Mouse (Mus musculus) cerebellum, adult 2 months (tissue): ENCODE results near the gene Olfr1006. TPM values are rescaled to one million over a fixed set of nuclear protein-coding genes. Genes with fewer than 3 reads are reported as not detected.
A peak's percentile ranks its signal among the peaks of the same experiment; 100 is the strongest.
"Not testable (repeated sequence)": the region's sequence is repeated elsewhere in the genome, so short reads cannot be mapped to it uniquely, and the experiment has no call there.

ENCODE experiments used
- DNase-seq, 2 experiments: peaks; one replicate each; pipeline ENCODE4 v3.0.0; 2021
- H3K27ac ChIP-seq: fragments of 200-500 bp; 2 replicates; pipeline ENCODE4 v1.5.1; 2012; ENCODE audit warnings: low read length, control low read depth, inconsistent platforms; ENCODE audit not compliant: insufficient read depth
- H3K27me3 ChIP-seq: fragments of 200-500 bp; 2 replicates; pipeline ENCODE4 v1.6.1; 2012; ENCODE audit warnings: inconsistent platforms, mild to moderate bottlenecking, low read length, moderate library complexity; ENCODE audit not compliant: control insufficient read depth, insufficient read depth
- H3K4me1 ChIP-seq: fragments of 200-500 bp; 2 replicates; pipeline ENCODE4 v1.6.1; 2011; ENCODE audit warnings: low read length; ENCODE audit not compliant: control insufficient read depth, insufficient read depth
- H3K4me3 ChIP-seq: fragments of 200-500 bp; replicated peaks from 2 replicates; pipeline ENCODE3; 2011; ENCODE audit warnings: mild to moderate bottlenecking, low read depth, low read length, control low read depth; ENCODE audit not compliant: insufficient read depth
- CTCF ChIP-seq: fragments of 200-500 bp; IDR thresholded peaks from 2 replicates; pipeline ENCODE4 v1.5.1; 2011; ENCODE audit warnings: low read depth, mild to moderate bottlenecking, control low read depth, low read length, moderate library complexity, borderline replicate concordance; ENCODE audit not compliant: insufficient read depth
- POLR2A ChIP-seq: fragments of 200-500 bp; IDR thresholded peaks from 2 replicates; pipeline ENCODE4 v1.6.1; 2011; ENCODE audit warnings: low read length, control low read depth, borderline replicate concordance; ENCODE audit not compliant: insufficient read depth
- WGBS: fragments of 180-500 bp; shearing (Covaris S2); methylation state at CpG from one replicate; pipeline ENCODE4 v1.1.7; 2018; 5-methylcytosine and 5-hydroxymethylcytosine counted together
- polyA plus RNA-seq: library from polyadenylated mRNA; depleted of rRNA; stranded (reverse); fragments of >200 nt; gene quantifications from 2 replicates; pipeline ENCODE4 v1.2.3, GENCODE M21; 2012; rRNA removed

The Olfr1006 gene
- not detected in 2 replicates for polyA plus RNA-seq

- TF ChIP-seq POLR2A (no peak), CTCF (no peak)
- Histone ChIP-seq H3K4me3 (no peak within 1 kb of the TSS), H3K27me3 (no peaks in the 10 kb centered on the region), H3K27ac (no peak within 1 kb of the TSS), H3K4me1 (no peaks in the 10 kb centered on the region)
- DNase-seq = no peak
These were observed at the start of gene Olfr1006 for GRCm38 (mm10) chr2:85678667-85679066. Gene Olfr1006, minus strand, starts transcription at chr2:85678767.

GRCm38 (mm10) chr2:85725793-85726192 is 47.2 kb upstream of the Olfr1006 start:
- TF ChIP-seq CTCF (no peak), POLR2A (no peak)
- Histone ChIP-seq H3K27ac (no peak overlapping the region), H3K27me3 (no peaks in the 10 kb centered on the region), H3K4me1 (no peaks in the 10 kb centered on the region), H3K4me3 (no peak overlapping the region)
- peak in 1 of 2 experiments; percentile 1 for DNase-seq
- 10% methylated on average over 3 of the region's 3 CpGs for WGBS

- no peak for TF ChIP-seq POLR2A
- no peak for TF ChIP-seq CTCF
- 81% methylated on average over 1 of the region's 1 CpGs for WGBS
- H3K27ac ChIP-seq = no peak within 1 kb of the TSS
- no peaks in the 10 kb centered on the region for H3K4me1 ChIP-seq
- H3K27me3 ChIP-seq = no peaks in the 10 kb centered on the region
- no peak for DNase-seq
- no peak within 1 kb of the TSS for H3K4me3 ChIP-seq
These were observed 36.6 kb upstream of the Olfr1006 start, which contains the start of gene Olfr1009 for GRCm38 (mm10) chr2:85715119-85715518. Gene Olfr1009, plus strand, starts transcription at chr2:85715419.

DNA sequence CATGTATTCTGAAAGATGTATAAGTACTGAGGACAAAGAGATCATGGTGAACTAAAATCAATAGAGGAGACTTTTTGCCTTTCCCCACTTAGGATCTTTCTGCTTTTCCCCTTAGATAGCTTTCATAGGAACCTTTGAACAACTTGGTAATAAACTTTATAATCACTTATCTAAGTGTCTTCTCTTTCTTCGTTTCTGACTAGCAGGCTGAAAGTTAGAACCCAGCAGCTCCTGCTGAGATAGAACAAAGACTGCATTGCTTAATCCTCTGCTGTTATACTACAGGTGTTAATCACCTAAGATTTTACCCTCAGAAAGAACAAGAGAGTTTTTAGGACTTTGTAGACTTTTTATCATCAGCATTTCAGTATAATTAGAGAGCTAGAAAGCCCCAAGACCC is 32.6 kb upstream of the Olfr1006 start:
- no peak for TF ChIP-seq POLR2A
- TF ChIP-seq CTCF = no peak
- Histone ChIP-seq H3K4me3 (no peak overlapping the region), H3K27me3 (no peaks in the 10 kb centered on the region), H3K27ac (no peak overlapping the region), H3K4me1 (no peaks in the 10 kb centered on the region)
- DNase-seq = no peak
- WGBS = 39% methylated on average over 1 of the region's 1 CpGs

GRCm38 (mm10) chr2:85710680-85711079 is 32.1 kb upstream of the Olfr1006 start:
- not testable (repeated sequence) for H3K27me3 ChIP-seq, H3K4me1 ChIP-seq, H3K27ac ChIP-seq, H3K4me3 ChIP-seq, DNase-seq
- WGBS = 84% methylated on average over 2 of the region's 2 CpGs

DNA sequence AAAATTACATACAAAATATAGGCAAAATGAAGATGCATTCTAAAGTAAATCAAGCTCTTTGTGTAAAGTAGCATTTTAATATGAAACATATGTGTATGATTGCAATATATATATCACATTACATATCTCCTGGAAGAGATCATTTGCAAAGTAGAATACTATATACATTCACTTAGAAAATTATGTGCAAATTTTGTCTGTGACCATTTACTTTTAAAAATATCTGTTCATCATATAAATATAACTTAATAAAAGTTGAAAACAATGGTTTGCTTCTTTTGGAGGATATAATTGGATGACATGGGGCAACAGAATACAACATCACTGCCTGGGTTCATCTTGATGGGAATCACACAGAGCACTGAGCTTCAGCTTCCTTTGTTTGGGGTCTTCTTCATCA is 10.6 kb upstream of the Olfr1006 start, which contains the start of gene Olfr1008:
TSS of gene Olfr1008 (plus strand) at position 301 of the 400 bp plus-strand sequence.
- Histone ChIP-seq H3K27ac (no peak within 1 kb of the TSS), H3K4me3 (no peak within 1 kb of the TSS), H3K4me1 (no peaks in the 10 kb centered on the region), H3K27me3 (no peaks in the 10 kb centered on the region)
- TF ChIP-seq CTCF = no peak
- DNase-seq = no peak

DNA sequence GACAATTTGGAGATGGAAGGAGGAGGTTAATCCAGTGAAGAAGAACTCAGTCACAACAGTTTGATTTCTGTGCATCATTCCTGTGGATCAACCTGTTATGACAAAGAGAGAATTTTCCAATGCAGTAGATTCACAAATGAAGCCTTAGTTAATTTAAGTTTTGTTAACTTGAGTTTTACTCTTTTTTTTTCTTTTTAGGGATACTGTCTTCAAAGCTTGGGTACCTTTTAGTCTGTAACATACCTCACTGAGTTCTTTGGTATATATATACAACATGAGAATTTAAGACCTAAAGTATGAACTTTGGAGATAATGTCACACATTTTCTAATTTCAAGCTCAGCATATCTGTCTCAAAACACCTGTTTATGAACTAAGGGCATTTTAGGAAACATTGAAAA is 14.2 kb downstream of the Olfr1006 start, which contains the start of gene Olfr154:
TSS of gene Olfr154 (minus strand) at position 101 of the 400 bp plus-strand sequence.
- not testable (repeated sequence) for H3K4me3 ChIP-seq, H3K27ac ChIP-seq, H3K27me3 ChIP-seq, DNase-seq, H3K4me1 ChIP-seq

GRCm38 (mm10) chr2:85650604-85651003 is 28.0 kb downstream of the Olfr1006 start, which contains the start of gene Olfr1002:
Gene Olfr1002, minus strand, starts transcription at chr2:85650704.
- WGBS = 87% methylated on average over 1 of the region's 1 CpGs
- no peak for TF ChIP-seq CTCF
- TF ChIP-seq POLR2A = no peak

More at GRCm38 (mm10) chr2:85650604-85651003, 28.0 kb downstream of the Olfr1006 start, which contains the start of gene Olfr1002:
- H3K4me3 ChIP-seq = no peak within 1 kb of the TSS
- H3K4me1 ChIP-seq = no peaks in the 10 kb centered on the region
- H3K27ac ChIP-seq = no peak within 1 kb of the TSS
- no peaks in the 10 kb centered on the region for H3K27me3 ChIP-seq
- DNase-seq = no peak

Other genes starting within 250 kb of the Olfr1006 start
- gene Olfr994, start 242.3 kb downstream of the Olfr1006 start, polyA plus RNA-seq = not detected in 2 replicates
- gene Olfr995, start 235.1 kb downstream of the Olfr1006 start, polyA plus RNA-seq = not detected in 2 replicates
- 0.11 and 0.13 TPM in 2 replicates for gene 4833423E24Rik, start 159.7 kb downstream of the Olfr1006 start, polyA plus RNA-seq
- gene Olfr996, start 99.6 kb downstream of the Olfr1006 start, polyA plus RNA-seq = not detected in 2 replicates
- not detected in 2 replicates for gene Olfr998, start 89.8 kb downstream of the Olfr1006 start, polyA plus RNA-seq
- not detected in 2 replicates for gene Olfr1000, start 66.9 kb downstream of the Olfr1006 start, polyA plus RNA-seq
- gene Olfr1002, start 28.1 kb downstream of the Olfr1006 start, polyA plus RNA-seq = not detected in 2 replicates
- gene Olfr154, start 14.3 kb downstream of the Olfr1006 start, polyA plus RNA-seq = not detected in 2 replicates
- not detected in 2 replicates for gene Olfr1008, start 10.7 kb upstream of the Olfr1006 start, polyA plus RNA-seq
- not detected in 2 replicates for gene Olfr1009, start 36.7 kb upstream of the Olfr1006 start, polyA plus RNA-seq
- gene Olfr1012, start 84.0 kb upstream of the Olfr1006 start, polyA plus RNA-seq = not detected in 2 replicates
- gene Olfr1013, start 88.3 kb upstream of the Olfr1006 start, polyA plus RNA-seq = not detected in 2 replicates
- gene Olfr1014, start 93.9 kb upstream of the Olfr1006 start, polyA plus RNA-seq = not detected in 2 replicates
- not detected in 2 replicates for gene Olfr1015, start 103.2 kb upstream of the Olfr1006 start, polyA plus RNA-seq
- gene Olfr1016, start 123.8 kb upstream of the Olfr1006 start, polyA plus RNA-seq = not detected in 2 replicates
- not detected in 2 replicates for gene Olfr1018, start 139.7 kb upstream of the Olfr1006 start, polyA plus RNA-seq
- not detected in 2 replicates for gene Olfr1019, start 166.7 kb upstream of the Olfr1006 start, polyA plus RNA-seq
- gene Olfr1020, start 168.3 kb upstream of the Olfr1006 start, polyA plus RNA-seq = not detected in 2 replicates
- gene Olfr1022, start 189.8 kb upstream of the Olfr1006 start, polyA plus RNA-seq = not detected in 2 replicates
- not detected in 2 replicates for gene Olfr1023, start 206.9 kb upstream of the Olfr1006 start, polyA plus RNA-seq
- not detected in 2 replicates for gene Olfr1024, start 226.3 kb upstream of the Olfr1006 start, polyA plus RNA-seq
- gene Olfr1025-ps1, start 236.4 kb upstream of the Olfr1006 start, polyA plus RNA-seq = not detected in 2 replicates
- gene Olfr1026, start 242.8 kb upstream of the Olfr1006 start, polyA plus RNA-seq = not detected in 2 replicates